Mouse (Mus musculus) lung, embryonic 16.5 days (tissue): ENCODE results near the gene Mdm4. TPM values are rescaled to one million over a fixed set of nuclear protein-coding genes. Genes with fewer than 3 reads are reported as not detected.

Source experiments
- ATAC-seq: fragments of 200-750 bp; cut with Nextera tagmentation; 2 replicates; pipeline ENCODE4 v1.8.0; 2017; ENCODE audit warnings: low read depth, mild to moderate bottlenecking, moderate library complexity
- H3K27ac ChIP-seq: fragments of 300-500 bp; sonication (generic); 2 replicates; pipeline ENCODE4 v1.5.1; 2014; ENCODE audit warnings: mild to moderate bottlenecking, control low read depth, low read length
- H3K27me3 ChIP-seq: fragments of 300-500 bp; sonication (generic); 2 replicates; pipeline ENCODE4 v1.6.1; 2014; ENCODE audit warnings: low read depth, low read length, mixed read lengths; ENCODE audit not compliant: control insufficient read depth, insufficient read depth
- H3K36me3 ChIP-seq: fragments of 300-500 bp; sonication (generic); 2 replicates; pipeline ENCODE4 v1.6.1; 2014; ENCODE audit warnings: low read length; ENCODE audit not compliant: control insufficient read depth, insufficient read depth
- H3K4me1 ChIP-seq: fragments of 300-500 bp; sonication (generic); replicated peaks from 2 replicates; pipeline ENCODE4 v1.6.1; 2014; ENCODE audit warnings: low read length, mixed read lengths; ENCODE audit not compliant: control insufficient read depth, insufficient read depth
- H3K4me2 ChIP-seq: fragments of 300-500 bp; sonication (generic); 2 replicates; pipeline ENCODE4 v1.6.1; 2014; ENCODE audit warnings: low read depth, low read length, control low read depth
- H3K4me3 ChIP-seq: fragments of 300-500 bp; sonication (generic); 2 replicates; pipeline ENCODE4 v1.5.1; 2014; ENCODE audit warnings: mild to moderate bottlenecking, low read length, control low read depth
- H3K9ac ChIP-seq: fragments of 300-500 bp; sonication (generic); 2 replicates; pipeline ENCODE4 v1.6.1; 2014; ENCODE audit warnings: low read length, control low read depth
- H3K9me3 ChIP-seq: fragments of 300-500 bp; sonication (generic); 2 replicates; pipeline ENCODE4 v1.6.1; 2016; ENCODE audit warnings: low read length; ENCODE audit not compliant: control insufficient read depth
- WGBS: fragments of 180-500 bp; shearing (Covaris S2); extraction: QIAGEN DNeasy Blood & Tissue Kit; methylation state at CpG from one replicate; pipeline ENCODE4 v1.1.7; 2014; 5-methylcytosine and 5-hydroxymethylcytosine counted together
- microRNA-seq: library from miRNA; unstranded; fragments of <30 nt; microRNA quantifications from one replicate; pipeline ENCODE4, GENCODE M21; 2016
- polyA plus RNA-seq: library from polyadenylated mRNA; unstranded; fragments of >200 nt; fragmentation: Nextera tagmentation; extraction: Ambion mirVana; gene quantifications from 2 replicates; pipeline ENCODE4 v1.2.1, GENCODE M21; 2015

Gene Mdm4
- polyA plus RNA-seq, 1 experiment from 2014 or later, result 33.4 TPM

DNA sequence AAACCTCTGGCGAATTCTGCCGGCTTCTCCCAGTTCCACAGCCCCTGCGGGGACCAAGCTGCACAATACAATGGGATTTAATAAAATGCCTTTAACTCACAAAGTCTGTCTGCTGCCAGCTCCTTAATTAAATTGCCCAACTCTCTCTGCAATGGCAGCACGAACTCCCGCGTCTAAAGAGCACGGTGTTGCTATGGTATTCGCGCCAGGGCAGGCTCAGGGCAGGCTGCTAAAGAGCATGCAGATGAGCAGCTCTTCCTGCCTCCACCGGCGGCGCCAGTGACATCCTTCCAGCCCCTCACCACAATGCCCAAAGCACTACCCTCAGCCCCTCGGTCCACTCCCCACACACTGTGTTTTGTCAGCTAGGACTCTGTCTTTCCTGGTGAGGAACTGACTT, 109.3 kb downstream of the Mdm4 start:
- WGBS, result 13% methylated on average over 13 of the region's 13 CpGs
- no peak overlapping the region for H3K4me3 ChIP-seq
- peak; percentile 10; the same call in 1 of the 2 replicates for ATAC-seq
- H3K27ac ChIP-seq, result no peak overlapping the region
- H3K27me3 ChIP-seq, result no peaks in the 10 kb centered on the region
- H3K36me3 ChIP-seq, result no peaks in the 10 kb centered on the region
- H3K9me3 ChIP-seq, result no peaks in the 10 kb centered on the region
- peak overlapping the region; percentile 10; the same call in 1 of the 2 replicates for H3K4me2 ChIP-seq
- H3K4me1 ChIP-seq, result peaks cover 4% of the 10 kb centered on the region; the same call in 1 of the 2 replicates
- H3K9ac ChIP-seq, result no peak overlapping the region

DNA sequence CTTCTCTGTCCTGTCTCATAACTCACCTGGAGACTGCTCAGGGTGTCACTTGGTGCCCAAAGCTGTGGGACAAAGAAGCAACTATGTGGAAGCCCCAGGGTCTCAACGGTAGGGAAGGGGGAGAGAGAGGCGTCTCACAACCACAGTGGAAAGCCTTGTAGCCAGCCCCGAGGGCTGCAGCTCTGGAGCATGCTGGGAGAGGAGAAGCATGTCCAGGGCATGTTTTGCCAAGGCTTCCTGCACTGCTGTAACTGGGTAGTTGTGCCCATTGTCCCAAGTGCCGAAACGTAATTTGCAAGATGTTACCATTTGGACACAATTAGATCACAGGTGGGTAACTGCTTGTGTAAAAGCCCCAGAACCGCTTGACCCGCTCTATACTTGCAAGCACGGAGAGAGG, 111.1 kb downstream of the Mdm4 start:
- Histone ChIP-seq H3K9me3 (no peaks in the 10 kb centered on the region), H3K27ac (no peak overlapping the region), H3K4me1 (peaks cover 4% of the 10 kb centered on the region; the same call in 1 of the 2 replicates), H3K27me3 (no peaks in the 10 kb centered on the region), H3K9ac (no peak overlapping the region), H3K4me3 (no peak overlapping the region), H3K4me2 (no peak overlapping the region), H3K36me3 (no peaks in the 10 kb centered on the region)
- 80% methylated on average over 8 of the region's 8 CpGs for WGBS
- no peak for ATAC-seq

DNA sequence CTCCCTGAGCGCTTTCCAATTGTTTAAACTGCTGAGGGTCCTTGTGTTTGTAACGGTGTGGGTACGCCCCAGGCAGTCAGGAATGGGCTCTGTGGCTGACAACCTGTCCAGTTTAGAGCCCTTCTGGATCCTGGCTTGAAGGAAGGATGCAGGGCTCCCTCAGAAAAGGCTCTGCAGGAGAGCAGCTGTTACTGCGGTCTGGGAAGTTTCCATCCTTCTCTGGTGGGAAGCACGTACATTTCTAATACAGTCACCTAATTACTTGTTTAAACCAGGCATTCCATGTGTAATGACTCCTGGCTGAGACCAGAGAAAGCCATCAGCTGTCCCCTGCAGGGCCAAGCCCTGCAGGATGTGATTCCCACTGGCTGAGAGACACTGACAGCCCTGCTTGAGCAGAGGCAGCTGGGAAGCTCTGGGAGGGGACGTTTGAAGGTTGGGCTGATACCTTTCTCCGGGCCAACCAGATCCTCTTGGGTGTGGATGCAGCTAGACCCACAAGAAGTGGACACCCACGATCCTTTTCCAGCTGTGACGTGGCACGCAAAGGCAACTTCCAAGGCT, 112.2 kb downstream of the Mdm4 start:
- Histone ChIP-seq H3K4me2 (no peak overlapping the region), H3K9ac (no peak overlapping the region), H3K4me1 (peaks cover 4% of the 10 kb centered on the region; the same call in 1 of the 2 replicates), H3K9me3 (no peaks in the 10 kb centered on the region), H3K27me3 (no peaks in the 10 kb centered on the region), H3K36me3 (no peaks in the 10 kb centered on the region), H3K27ac (no peak overlapping the region), H3K4me3 (no peak overlapping the region)
- 15% methylated on average over 10 of the region's 10 CpGs for WGBS
- ATAC-seq, result peak; percentile 69

DNA sequence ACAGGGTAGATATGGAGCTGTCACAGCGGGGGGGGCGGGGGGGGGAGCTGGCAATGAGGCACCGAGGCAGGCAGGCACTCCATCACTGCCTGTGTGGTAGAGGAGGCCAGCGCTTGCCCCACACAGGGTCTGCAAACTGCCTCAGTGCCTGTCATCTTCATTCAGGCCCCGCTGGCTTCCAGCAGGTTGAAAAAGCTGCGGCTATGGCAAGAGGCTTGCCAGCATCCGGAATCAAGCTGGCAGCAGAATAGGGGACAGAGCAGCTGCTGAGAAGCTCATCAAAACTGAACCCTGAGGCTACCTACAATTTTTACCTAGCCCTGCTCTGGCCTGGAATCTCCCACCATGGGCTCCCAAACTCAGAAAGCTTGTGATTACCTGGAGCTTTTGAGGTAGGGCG, 112.8 kb downstream of the Mdm4 start:
- peaks cover 4% of the 10 kb centered on the region; the same call in 1 of the 2 replicates for H3K4me1 ChIP-seq
- no peak overlapping the region for H3K4me3 ChIP-seq
- ATAC-seq, result no peak
- no peaks in the 10 kb centered on the region for H3K36me3 ChIP-seq
- H3K9me3 ChIP-seq, result no peaks in the 10 kb centered on the region
- H3K27me3 ChIP-seq, result no peaks in the 10 kb centered on the region
- H3K27ac ChIP-seq, result no peak overlapping the region
- H3K4me2 ChIP-seq, result no peak overlapping the region
- WGBS, result 7% methylated on average over 8 of the region's 8 CpGs
- H3K9ac ChIP-seq, result no peak overlapping the region

DNA sequence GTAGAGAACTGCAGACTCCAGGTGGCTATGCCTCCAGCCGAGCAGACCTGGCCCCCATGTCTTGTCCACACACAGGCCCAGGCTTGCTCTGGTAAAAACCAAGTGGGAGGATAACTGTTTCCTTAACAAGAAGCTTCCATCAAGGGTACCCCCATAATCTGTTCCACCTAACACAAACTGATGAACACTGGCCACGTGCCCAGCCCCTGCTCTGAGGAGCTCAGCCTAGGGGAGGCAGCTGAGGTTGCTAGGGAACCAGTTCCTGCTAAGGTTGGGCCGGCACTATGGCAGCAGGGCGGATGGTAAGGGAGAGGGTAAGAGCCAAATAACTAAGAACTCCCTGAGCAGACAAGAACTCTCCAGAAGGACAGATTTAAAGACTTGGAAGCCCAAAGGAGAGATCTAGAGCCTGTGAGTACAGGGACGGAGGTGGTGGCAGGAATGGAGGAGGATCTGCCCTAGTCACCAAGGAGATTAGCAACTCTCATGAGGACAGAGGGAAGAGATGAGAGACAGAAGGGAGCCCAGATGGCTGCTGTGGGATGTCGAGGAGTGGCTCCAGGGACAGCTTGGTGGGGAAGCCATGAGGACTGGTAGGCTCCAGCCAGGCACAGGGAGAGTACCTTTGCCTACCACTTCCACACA, 114.4 kb downstream of the Mdm4 start:
- no peak for ATAC-seq
- no peaks in the 10 kb centered on the region for H3K36me3 ChIP-seq
- no peaks in the 10 kb centered on the region for H3K9me3 ChIP-seq
- no peaks in the 10 kb centered on the region for H3K27me3 ChIP-seq
- H3K4me3 ChIP-seq, result no peak overlapping the region
- WGBS, result 51% methylated on average over 6 of the region's 6 CpGs
- H3K9ac ChIP-seq, result no peak overlapping the region
- no peak overlapping the region for H3K4me2 ChIP-seq
- no peak overlapping the region for H3K27ac ChIP-seq
- peaks cover 4% of the 10 kb centered on the region; the same call in 1 of the 2 replicates for H3K4me1 ChIP-seq

DNA sequence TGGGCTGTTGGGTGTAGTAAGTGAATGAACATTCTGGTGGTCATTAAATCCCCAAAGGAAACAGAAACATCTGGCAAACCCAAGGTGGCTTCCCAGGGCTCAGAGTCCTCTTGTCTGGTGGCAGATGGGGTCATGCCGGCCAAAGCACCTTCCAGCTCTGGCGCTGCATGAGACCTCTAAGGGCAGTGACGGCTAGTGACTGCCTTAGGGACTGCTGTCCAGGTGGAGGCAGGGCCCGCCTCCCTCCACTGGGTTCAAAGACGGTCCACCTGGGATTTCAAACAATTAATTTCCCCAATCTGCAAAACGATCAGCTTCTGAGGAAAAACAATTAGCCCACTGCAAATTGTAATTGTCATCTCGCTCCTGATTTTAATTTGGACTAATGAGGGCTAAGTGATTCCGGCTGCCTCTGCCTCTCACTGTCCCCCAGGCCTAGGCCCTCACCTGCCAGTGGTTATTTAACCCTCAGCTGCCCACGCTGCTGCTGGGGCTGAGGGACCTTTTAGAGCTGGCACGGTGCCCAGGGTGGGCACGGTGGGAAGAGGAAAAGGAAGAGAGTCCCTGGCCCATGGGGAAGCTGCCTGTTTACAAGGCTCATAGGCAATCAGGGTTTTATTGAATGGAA, 119.8 kb downstream of the Mdm4 start:
- no peak for ATAC-seq
- Histone ChIP-seq H3K4me2 (no peak overlapping the region), H3K9ac (no peak overlapping the region), H3K36me3 (no peaks in the 10 kb centered on the region), H3K4me1 (no peaks in the 10 kb centered on the region), H3K27ac (no peak overlapping the region), H3K9me3 (no peaks in the 10 kb centered on the region), H3K4me3 (no peak overlapping the region), H3K27me3 (no peaks in the 10 kb centered on the region)
- 61% methylated on average over 11 of the region's 11 CpGs for WGBS

DNA sequence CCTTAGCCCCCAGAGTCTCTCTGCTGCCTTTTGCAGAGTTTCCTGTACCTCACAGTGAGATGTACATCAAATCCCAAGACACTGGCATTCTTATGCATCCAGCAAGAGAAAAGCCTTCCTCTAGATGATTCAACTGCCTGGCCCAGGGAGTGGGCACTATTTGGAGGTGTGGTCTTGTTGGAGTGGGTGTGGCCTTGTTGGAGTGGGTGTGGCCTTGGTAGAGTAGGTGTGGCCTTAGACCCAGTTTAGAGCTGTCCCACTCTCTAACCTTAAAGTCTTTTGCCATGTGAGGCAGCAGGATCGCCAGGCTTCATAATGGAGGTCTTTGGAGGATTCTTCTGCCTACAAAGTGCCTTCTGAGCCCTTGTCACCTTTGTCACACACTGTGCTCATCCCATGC, 120.4 kb downstream of the Mdm4 start:
- H3K27ac ChIP-seq, result no peak overlapping the region
- no peaks in the 10 kb centered on the region for H3K4me1 ChIP-seq
- no peak for ATAC-seq
- no peaks in the 10 kb centered on the region for H3K9me3 ChIP-seq
- H3K9ac ChIP-seq, result no peak overlapping the region
- H3K4me2 ChIP-seq, result no peak overlapping the region
- H3K36me3 ChIP-seq, result no peaks in the 10 kb centered on the region
- no peaks in the 10 kb centered on the region for H3K27me3 ChIP-seq
- WGBS, result 79% methylated on average over 1 of the region's 1 CpGs
- no peak overlapping the region for H3K4me3 ChIP-seq

Small RNA genes within 50 kb of the gene (microRNA-seq; reads per million reads assigned to microRNA genes)
- gene Gm44300, result not detected

Other genes with a start within 250 kb of the Mdm4 start
- 2.7 and 3.3 TPM in 2 replicates for gene Lrrn2, start 150.3 kb downstream of the Mdm4 start, polyA plus RNA-seq
- 5.3 and 6.2 TPM in 2 replicates for gene Pik3c2b, start 15.1 kb upstream of the Mdm4 start, polyA plus RNA-seq
- 39.0 and 42.5 TPM in 2 replicates for gene Ppp1r15b, start 100.6 kb upstream of the Mdm4 start, polyA plus RNA-seq
- 8.0 and 8.3 TPM in 2 replicates for gene Plekha6, start 133.6 kb upstream of the Mdm4 start, polyA plus RNA-seq